Mouse (Mus musculus) testis, postnatal 14 days (tissue): ENCODE measurements around the gene Skint4.

Source experiments
- DNase-seq: peaks from one replicate; pipeline ENCODE4 v3.0.0; 2021; ENCODE audit warnings: low spot score

The Skint4 gene

GRCm38 (mm10) chr4:112071716-112072115 is at the start of gene Skint4:
Skint4 (plus strand) TSS chr4:112072016.
- DNase-seq = no peak
